Mouse (Mus musculus) liver, embryonic 16.5 days (tissue): ENCODE measurements around the gene Celsr1. TPM values are rescaled to one million over a fixed set of nuclear protein-coding genes. Genes with fewer than 3 reads are reported as not detected.
"Not testable (repeated sequence)": the region's sequence is repeated elsewhere in the genome, so short reads cannot be mapped to it uniquely, and the experiment has no call there.

ENCODE experiments used
- ATAC-seq: fragments of 200-750 bp; cut with Nextera tagmentation; 2 replicates; pipeline ENCODE4 v1.8.0; 2017; ENCODE audit warnings: low read depth, mild to moderate bottlenecking, moderate number of reproducible peaks, moderate library complexity
- H3K27ac ChIP-seq: fragments of 300-500 bp; sonication (generic); 2 replicates; pipeline ENCODE4 v1.5.1; 2014; ENCODE audit warnings: mild to moderate bottlenecking, low read length
- H3K27me3 ChIP-seq: fragments of 300-500 bp; sonication (generic); 2 replicates; pipeline ENCODE4 v1.6.1; 2014; ENCODE audit warnings: low read depth, low read length, mixed read lengths; ENCODE audit not compliant: control insufficient read depth, insufficient read depth
- H3K36me3 ChIP-seq: fragments of 300-500 bp; sonication (generic); 2 replicates; pipeline ENCODE4 v1.6.1; 2014; ENCODE audit warnings: mild to moderate bottlenecking; ENCODE audit not compliant: control insufficient read depth, insufficient read depth
- H3K4me1 ChIP-seq: fragments of 300-500 bp; sonication (generic); 2 replicates; pipeline ENCODE4 v1.6.1; 2014; ENCODE audit warnings: low read depth, low read length, mixed read lengths; ENCODE audit not compliant: control insufficient read depth
- H3K4me2 ChIP-seq: fragments of 300-500 bp; sonication (generic); 2 replicates; pipeline ENCODE4 v1.6.1; 2014; ENCODE audit warnings: low read depth, low read length, mixed read lengths
- H3K4me3 ChIP-seq: fragments of 300-500 bp; sonication (generic); 2 replicates; pipeline ENCODE4 v1.5.1; 2014; ENCODE audit warnings: low read depth, mild to moderate bottlenecking, low read length
- H3K9ac ChIP-seq: fragments of 300-500 bp; sonication (generic); 2 replicates; pipeline ENCODE4 v1.6.1; 2014; ENCODE audit warnings: low read depth, low read length
- H3K9me3 ChIP-seq: fragments of 300-500 bp; sonication (generic); replicated peaks from 2 replicates; pipeline ENCODE4 v1.6.1; 2016; ENCODE audit warnings: low read length; ENCODE audit not compliant: control insufficient read depth
- WGBS: fragments of 180-500 bp; shearing (Covaris S2); extraction: QIAGEN DNeasy Blood & Tissue Kit; methylation state at CpG from one replicate; pipeline ENCODE4 v1.1.7; 2014; ENCODE audit not compliant: insufficient replicate concordance; 5-methylcytosine and 5-hydroxymethylcytosine counted together
- polyA plus RNA-seq: library from polyadenylated mRNA; unstranded; fragments of >200 nt; fragmentation: Nextera tagmentation; extraction: Ambion mirVana; gene quantifications from 2 replicates; pipeline ENCODE4 v1.2.1, GENCODE M21; 2015

The Celsr1 gene
- polyA plus RNA-seq, 1 experiment from 2014 or later: 0.09 TPM

GRCm38 (mm10) chr15:85877336-85877735, 156.2 kb downstream of the Celsr1 start:
- Histone ChIP-seq H3K27ac (no peak overlapping the region), H3K4me3 (no peak overlapping the region), H3K27me3 (no peaks in the 10 kb centered on the region), H3K9ac (no peak overlapping the region), H3K36me3 (peaks cover 26% of the 10 kb centered on the region), H3K4me2 (no peak overlapping the region), H3K9me3 (no peaks in the 10 kb centered on the region), H3K4me1 (peaks cover 14% of the 10 kb centered on the region)
- ATAC-seq: no peak
- 92% methylated on average over 7 of the region's 7 CpGs for whole genome bisulfite sequencing

GRCm38 (mm10) chr15:85867696-85868095, 165.9 kb downstream of the Celsr1 start:
- Histone ChIP-seq H3K4me1 (no peaks in the 10 kb centered on the region), H3K4me3 (no peak overlapping the region), H3K27ac (no peak overlapping the region), H3K4me2 (no peak overlapping the region), H3K36me3 (peaks cover 71% of the 10 kb centered on the region), H3K9ac (no peak overlapping the region), H3K27me3 (no peaks in the 10 kb centered on the region), H3K9me3 (no peaks in the 10 kb centered on the region)
- WGBS: 38% methylated on average over 6 of the region's 6 CpGs
- ATAC-seq: 0 out of 2 replicates have a peak, but pooled peaks have one; percentile 45

GRCm38 (mm10) chr15:85865913-85866312, 167.7 kb downstream of the Celsr1 start:
- not testable (repeated sequence) for H3K27me3 ChIP-seq, H3K27ac ChIP-seq, H3K4me2 ChIP-seq, H3K4me3 ChIP-seq, H3K9me3 ChIP-seq, ATAC-seq, H3K4me1 ChIP-seq, H3K9ac ChIP-seq
- peaks cover 70% of the 10 kb centered on the region for H3K36me3 ChIP-seq
- 89% methylated on average over 7 of the region's 7 CpGs for WGBS

- no peaks in the 10 kb centered on the region for H3K27me3 ChIP-seq
- H3K4me3 ChIP-seq: peak within 1 kb of the TSS; percentile 89
- ATAC-seq: peak; percentile 99
- H3K4me1 ChIP-seq: peaks cover 16% of the 10 kb centered on the region
- peak within 1 kb of the TSS; percentile 88 for H3K9ac ChIP-seq
- H3K27ac ChIP-seq: peak within 1 kb of the TSS; percentile 67
- H3K4me2 ChIP-seq: peak within 1 kb of the TSS; percentile 81
- H3K9me3 ChIP-seq: no peaks in the 10 kb centered on the region
- WGBS: under 1% methylated on average over 42 of the region's 42 CpGs
- peaks cover 29% of the 10 kb centered on the region for H3K36me3 ChIP-seq
Observed at GRCm38 (mm10) chr15:85859490-85860031, 174.0 kb downstream of the Celsr1 start, which contains the start of gene Gtse1. Gtse1 (plus strand) TSS chr15:85859745.

GRCm38 (mm10) chr15:85858980-85859489, 174.5 kb downstream of the Celsr1 start:
- no peak for ATAC-seq
- peaks cover 16% of the 10 kb centered on the region for H3K4me1 ChIP-seq
- no peaks in the 10 kb centered on the region for H3K9me3 ChIP-seq
- peak overlapping the region; percentile 89 for H3K4me3 ChIP-seq
- no peaks in the 10 kb centered on the region for H3K27me3 ChIP-seq
- peak overlapping the region; percentile 71 for H3K9ac ChIP-seq
- 10% methylated on average over 15 of the region's 15 CpGs for WGBS
- H3K36me3 ChIP-seq: peaks cover 24% of the 10 kb centered on the region
- 0 out of 2 replicates have a peak overlapping the region, but pooled peaks have one; percentile 19 for H3K27ac ChIP-seq
- peak overlapping the region; percentile 81 for H3K4me2 ChIP-seq

GRCm38 (mm10) chr15:85851656-85852392, 181.8 kb downstream of the Celsr1 start:
- Histone ChIP-seq H3K36me3 (no peaks in the 10 kb centered on the region), H3K27ac (no peak overlapping the region), H3K9me3 (no peaks in the 10 kb centered on the region), H3K4me2 (no peak overlapping the region), H3K27me3 (no peaks in the 10 kb centered on the region), H3K4me1 (no peaks in the 10 kb centered on the region), H3K4me3 (no peak overlapping the region), H3K9ac (no peak overlapping the region)
- WGBS: 70% methylated on average over 12 of the region's 12 CpGs
- no peak for ATAC-seq

Other genes starting within 250 kb of the Celsr1 start
- gene Cdpf1, start 222.1 kb downstream of the Celsr1 start, polyA plus RNA-seq: 17.2 and 18.6 TPM in 2 replicates
- gene Pkdrej, start 212.0 kb downstream of the Celsr1 start, polyA plus RNA-seq: 0.09 TPM in 2 replicates
- gene Ttc38, start 201.5 kb downstream of the Celsr1 start, polyA plus RNA-seq: 8.9 and 10.7 TPM in 2 replicates
- gene Gtse1, start 174.0 kb downstream of the Celsr1 start, polyA plus RNA-seq: 23.0 TPM in 2 replicates
- 15.4 and 15.5 TPM in 2 replicates for gene Trmu, start 154.5 kb downstream of the Celsr1 start, polyA plus RNA-seq
- gene Gramd4, start 23.9 kb upstream of the Celsr1 start, polyA plus RNA-seq: 3.4 and 3.5 TPM in 2 replicates
- 4.7 and 4.8 TPM in 2 replicates for gene Cerk, start 152.4 kb upstream of the Celsr1 start, polyA plus RNA-seq
- gene Tbc1d22a, start 180.7 kb upstream of the Celsr1 start, polyA plus RNA-seq: 6.8 and 8.1 TPM in 2 replicates